Mouse (Mus musculus) forebrain, embryonic 12.5 days (tissue): ENCODE measurements around the gene Fbln1. TPM values are rescaled to one million over a fixed set of nuclear protein-coding genes. Genes with fewer than 3 reads are reported as not detected.

Experiments
- ATAC-seq: fragments of 200-750 bp; cut with Nextera tagmentation; 2 replicates; pipeline ENCODE4 v1.8.0; 2017; ENCODE audit warnings: moderate TSS enrichment; ENCODE audit not compliant: low FRiP score
- H3K27ac ChIP-seq: fragments of 300-500 bp; sonication (generic); 2 replicates; pipeline ENCODE4 v1.5.1; 2016; ENCODE audit warnings: mild to moderate bottlenecking
- H3K27me3 ChIP-seq: fragments of 300-500 bp; sonication (generic); 2 replicates; pipeline ENCODE4 v1.6.1; 2016; ENCODE audit warnings: mild to moderate bottlenecking
- H3K36me3 ChIP-seq: fragments of 300-500 bp; sonication (generic); replicated peaks from 2 replicates; pipeline ENCODE4 v1.6.1; 2016; ENCODE audit warnings: mild to moderate bottlenecking
- H3K4me1 ChIP-seq: fragments of 300-500 bp; sonication (generic); 2 replicates; pipeline ENCODE4 v1.6.1; 2016
- H3K4me2 ChIP-seq: fragments of 300-500 bp; sonication (generic); 2 replicates; pipeline ENCODE4 v1.6.1; 2016; ENCODE audit warnings: mild to moderate bottlenecking, moderate library complexity
- H3K4me3 ChIP-seq: fragments of 300-500 bp; sonication (generic); replicated peaks from 2 replicates; pipeline ENCODE4 v1.5.1; 2016; ENCODE audit warnings: mild to moderate bottlenecking
- H3K9ac ChIP-seq: fragments of 300-500 bp; sonication (generic); 2 replicates; pipeline ENCODE4 v1.6.1; 2016; ENCODE audit warnings: mild to moderate bottlenecking
- H3K9me3 ChIP-seq: fragments of 300-500 bp; sonication (generic); 2 replicates; pipeline ENCODE4 v1.6.1; 2016
- whole genome bisulfite sequencing: fragments of 180-500 bp; shearing (Covaris S2); methylation state at CpG from one replicate; pipeline ENCODE4 v1.1.7; 2016; 5-methylcytosine and 5-hydroxymethylcytosine counted together
- polyA plus RNA-seq: library from polyadenylated mRNA; unstranded; fragments of >200 nt; fragmentation: Nextera tagmentation; extraction: Ambion mirVana; gene quantifications from 2 replicates; pipeline ENCODE4 v1.2.1, GENCODE M21; 2016

Fbln1 gene
- polyA plus RNA-seq, 1 experiment from 2014 or later: 112 TPM

DNA sequence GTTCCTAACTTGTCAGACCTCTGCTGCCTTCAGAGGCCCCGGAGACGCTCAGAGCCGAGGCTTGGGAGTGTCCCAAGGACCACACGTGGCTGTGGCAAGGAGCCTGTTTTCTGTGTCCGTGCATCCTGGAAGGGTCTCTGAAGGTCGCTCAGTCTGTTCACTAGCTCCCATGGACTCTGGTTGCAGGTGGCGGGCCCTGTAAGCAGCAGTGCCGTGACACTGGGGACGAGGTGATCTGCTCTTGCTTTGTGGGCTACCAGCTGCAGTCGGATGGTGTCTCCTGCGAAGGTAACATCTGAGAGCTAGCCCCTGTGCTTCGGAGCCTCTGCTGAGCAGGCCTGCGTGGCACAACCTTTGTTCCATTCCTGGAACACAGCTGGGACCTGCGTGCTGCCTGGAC is 24.9 kb downstream of the Fbln1 start:
- Histone ChIP-seq H3K4me2 (no peak overlapping the region), H3K4me1 (no peaks in the 10 kb centered on the region), H3K9me3 (no peaks in the 10 kb centered on the region), H3K27ac (no peak overlapping the region), H3K27me3 (no peaks in the 10 kb centered on the region), H3K4me3 (no peak overlapping the region), H3K9ac (no peak overlapping the region), H3K36me3 (peaks cover 75% of the 10 kb centered on the region)
- ATAC-seq: no peak
- 93% methylated on average over 14 of the region's 14 CpGs for WGBS

DNA sequence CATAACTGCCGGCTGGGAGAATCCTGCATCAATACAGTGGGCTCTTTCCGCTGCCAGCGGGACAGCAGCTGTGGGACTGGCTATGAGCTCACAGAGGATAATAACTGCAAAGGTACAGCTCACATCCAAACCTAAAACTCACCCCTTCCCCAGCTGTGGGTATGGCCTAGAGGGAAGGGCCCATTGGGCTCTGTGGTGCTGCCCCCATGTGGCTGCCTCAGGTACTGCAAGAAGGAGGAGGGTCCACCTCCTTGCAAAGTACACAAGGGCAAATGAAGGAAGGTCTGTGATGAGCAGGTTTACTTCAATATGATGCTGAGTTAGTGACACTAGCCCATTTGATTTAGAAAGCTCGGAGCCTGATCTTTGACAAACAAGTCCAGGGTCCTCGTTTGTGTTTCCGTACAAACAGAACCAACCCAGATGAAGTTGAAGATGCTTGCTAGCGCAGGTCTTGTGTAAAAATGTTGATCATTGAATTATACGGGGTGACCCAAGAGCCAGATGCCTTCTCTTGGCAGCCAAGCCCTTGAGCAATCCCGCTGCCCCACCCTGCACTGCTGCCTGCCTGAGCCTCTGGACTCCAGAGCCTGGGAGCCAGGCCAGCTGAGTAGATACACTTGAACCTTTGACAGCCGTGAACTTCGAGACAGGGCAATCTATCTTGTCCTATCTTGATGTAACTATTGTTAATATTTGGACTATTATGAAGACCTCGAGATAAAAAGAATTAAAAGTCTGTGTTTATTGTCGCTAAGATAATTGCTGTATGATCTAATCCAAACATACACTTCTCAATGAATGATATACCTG is 25.9 kb downstream of the Fbln1 start:
- 86% methylated on average over 13 of the region's 13 CpGs for WGBS
- no peak overlapping the region for H3K4me2 ChIP-seq
- no peak overlapping the region for H3K4me3 ChIP-seq
- no peak overlapping the region for H3K27ac ChIP-seq
- 0 out of 2 replicates have a peak, but pooled peaks have one; percentile 33 for ATAC-seq
- no peak overlapping the region for H3K9ac ChIP-seq
- no peaks in the 10 kb centered on the region for H3K27me3 ChIP-seq
- H3K4me1 ChIP-seq: no peaks in the 10 kb centered on the region
- no peaks in the 10 kb centered on the region for H3K9me3 ChIP-seq
- peaks cover 75% of the 10 kb centered on the region for H3K36me3 ChIP-seq

DNA sequence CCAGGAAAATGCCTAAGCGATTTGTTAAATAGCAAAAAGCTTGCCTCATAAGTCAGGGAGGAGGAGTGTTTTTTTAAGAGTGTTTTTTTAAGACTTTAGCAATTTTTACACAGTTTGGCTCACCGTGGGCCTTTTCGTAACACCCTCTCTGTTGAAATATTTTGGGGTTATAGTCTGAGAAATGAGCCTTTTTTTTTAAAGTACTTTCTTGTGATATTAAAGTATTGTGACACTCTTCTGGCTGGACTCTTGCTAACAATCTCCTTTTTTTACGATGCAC is 26.4 kb downstream of the Fbln1 start:
- H3K4me1 ChIP-seq: no peaks in the 10 kb centered on the region
- no peak overlapping the region for H3K27ac ChIP-seq
- ATAC-seq: no peak
- 94% methylated on average over 4 of the region's 4 CpGs for WGBS
- H3K36me3 ChIP-seq: peaks cover 75% of the 10 kb centered on the region
- H3K9ac ChIP-seq: no peak overlapping the region
- H3K9me3 ChIP-seq: no peaks in the 10 kb centered on the region
- H3K4me2 ChIP-seq: no peak overlapping the region
- no peak overlapping the region for H3K4me3 ChIP-seq
- no peaks in the 10 kb centered on the region for H3K27me3 ChIP-seq

DNA sequence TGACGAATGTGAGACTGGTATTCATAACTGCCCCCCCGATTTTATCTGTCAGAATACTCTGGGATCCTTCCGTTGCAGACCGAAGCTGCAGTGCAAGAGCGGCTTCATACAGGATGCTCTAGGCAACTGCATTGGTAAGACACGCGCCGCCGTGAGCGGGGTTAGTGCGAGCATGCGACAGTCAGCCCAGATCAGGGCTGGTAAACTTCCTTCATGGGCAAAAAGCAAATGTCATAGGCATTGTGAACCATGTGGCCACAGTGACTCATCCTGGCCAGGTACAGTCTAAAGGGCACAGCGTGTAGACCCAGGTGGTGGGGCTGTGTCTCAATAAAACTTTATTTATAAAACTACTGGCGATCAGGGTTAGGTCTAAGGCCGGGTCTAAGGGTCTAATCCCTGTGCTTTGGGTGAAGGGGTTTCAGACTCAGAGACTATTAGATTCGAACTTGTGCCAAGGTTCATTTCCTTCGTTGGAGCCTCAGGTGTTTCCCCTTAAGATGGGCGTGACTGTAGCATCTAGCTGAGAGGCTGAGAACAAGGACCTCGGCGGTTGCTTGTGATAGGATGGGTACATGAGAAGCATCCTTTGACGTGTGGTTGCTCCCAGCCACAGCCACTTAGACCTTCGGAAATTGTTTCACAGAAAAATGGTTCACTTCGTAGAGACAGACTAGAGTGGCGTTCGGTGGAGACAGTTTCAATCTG is 26.9 kb downstream of the Fbln1 start:
- H3K27me3 ChIP-seq: no peaks in the 10 kb centered on the region
- WGBS: 96% methylated on average over 25 of the region's 25 CpGs
- H3K4me2 ChIP-seq: no peak overlapping the region
- no peak for ATAC-seq
- H3K4me3 ChIP-seq: no peak overlapping the region
- no peaks in the 10 kb centered on the region for H3K4me1 ChIP-seq
- H3K9ac ChIP-seq: no peak overlapping the region
- H3K36me3 ChIP-seq: peaks cover 78% of the 10 kb centered on the region
- no peak overlapping the region for H3K27ac ChIP-seq
- H3K9me3 ChIP-seq: no peaks in the 10 kb centered on the region

DNA sequence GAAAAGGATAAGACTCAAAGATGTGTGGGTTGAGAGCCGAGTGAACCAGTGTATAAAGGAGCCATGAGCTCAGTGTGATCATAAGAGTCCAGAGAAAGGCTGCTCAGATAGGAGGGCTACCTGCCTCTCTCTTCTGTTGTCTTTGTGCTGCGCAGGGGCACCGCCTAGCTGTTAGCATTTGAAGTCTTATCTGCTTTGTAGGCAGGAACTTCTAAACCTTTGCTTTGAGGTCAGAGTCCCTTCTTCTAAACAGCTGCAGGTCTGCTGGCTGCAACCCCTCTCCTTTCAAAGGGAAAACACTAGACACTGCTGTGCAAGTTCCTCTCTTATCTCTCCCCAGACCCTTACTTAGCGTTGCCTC is 27.5 kb downstream of the Fbln1 start:
- Histone ChIP-seq H3K27ac (no peak overlapping the region), H3K4me2 (no peak overlapping the region), H3K36me3 (peaks cover 80% of the 10 kb centered on the region), H3K9me3 (no peaks in the 10 kb centered on the region), H3K9ac (no peak overlapping the region), H3K4me3 (no peak overlapping the region), H3K4me1 (no peaks in the 10 kb centered on the region), H3K27me3 (no peaks in the 10 kb centered on the region)
- ATAC-seq: no peak
- WGBS: 89% methylated on average over 4 of the region's 4 CpGs

DNA sequence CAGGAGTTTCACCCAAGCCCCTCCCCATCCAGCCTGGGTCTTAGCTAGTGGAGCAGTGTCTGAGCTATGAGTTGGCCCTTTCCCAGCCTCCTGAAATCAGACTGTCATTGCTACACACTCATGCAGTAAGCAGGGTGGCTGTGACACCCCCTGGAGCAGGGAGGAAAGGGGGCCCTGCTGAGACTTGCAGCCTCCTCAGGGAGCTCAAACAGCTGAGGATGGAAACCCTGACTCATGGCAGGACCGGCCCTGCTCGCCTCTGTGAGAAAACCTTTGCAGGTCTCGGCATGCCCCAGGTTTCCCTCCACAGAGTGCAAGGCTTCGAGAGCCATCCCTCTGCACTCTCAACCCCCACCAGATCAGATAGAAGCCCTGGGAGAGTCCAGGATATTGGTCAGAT is 27.9 kb downstream of the Fbln1 start:
- Histone ChIP-seq H3K4me1 (no peaks in the 10 kb centered on the region), H3K4me2 (no peak overlapping the region), H3K9ac (no peak overlapping the region), H3K36me3 (peaks cover 80% of the 10 kb centered on the region), H3K27me3 (no peaks in the 10 kb centered on the region), H3K4me3 (no peak overlapping the region), H3K9me3 (no peaks in the 10 kb centered on the region), H3K27ac (no peak overlapping the region)
- ATAC-seq: no peak
- 90% methylated on average over 4 of the region's 4 CpGs for WGBS

DNA sequence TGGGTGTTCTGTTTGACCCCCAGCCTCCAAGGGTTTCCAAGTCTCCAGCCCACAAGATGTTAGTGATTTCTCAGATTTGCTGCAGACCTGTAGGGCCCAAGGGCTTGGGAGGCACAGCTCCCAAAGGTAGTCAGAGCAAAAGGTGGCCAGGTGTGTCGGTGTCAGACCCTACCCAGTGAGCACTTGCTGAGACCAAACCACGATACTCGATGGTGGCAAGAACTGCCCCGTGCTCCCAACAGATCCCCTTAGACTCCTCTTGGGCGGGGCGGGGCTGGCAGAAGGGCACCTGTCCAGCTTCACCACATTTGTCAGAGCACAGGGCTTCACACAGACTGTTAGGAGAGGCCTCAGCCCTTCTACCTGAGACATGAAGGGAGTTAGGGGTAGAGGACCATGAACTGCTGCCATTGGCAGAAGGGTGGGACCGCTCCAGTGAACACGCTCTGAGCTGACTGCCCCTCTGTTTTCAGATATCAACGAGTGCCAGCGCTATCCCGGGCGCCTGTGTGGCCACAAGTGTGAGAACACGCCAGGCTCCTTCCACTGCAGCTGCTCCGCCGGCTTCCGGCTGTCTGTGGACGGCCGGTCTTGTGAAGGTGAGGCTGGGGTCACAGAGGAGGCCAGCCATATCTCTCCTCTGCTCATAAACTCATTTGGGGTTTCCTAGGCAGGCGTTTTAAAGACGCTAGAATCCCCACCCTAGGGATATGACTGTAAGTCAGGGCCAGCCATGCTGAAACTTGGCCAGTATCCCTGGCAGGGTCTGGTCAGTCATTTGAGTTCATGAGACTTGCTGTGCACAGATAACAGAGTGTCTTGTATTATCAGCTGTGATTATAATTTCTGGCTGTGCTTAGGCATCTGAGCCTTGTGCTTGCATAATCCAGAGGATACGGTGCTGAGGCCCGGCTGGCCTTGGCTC is 33.3 kb downstream of the Fbln1 start:
- no peak overlapping the region for H3K27ac ChIP-seq
- no peaks in the 10 kb centered on the region for H3K27me3 ChIP-seq
- H3K4me2 ChIP-seq: no peak overlapping the region
- no peak overlapping the region for H3K4me3 ChIP-seq
- WGBS: 94% methylated on average over 22 of the region's 22 CpGs
- no peak for ATAC-seq
- H3K9me3 ChIP-seq: no peaks in the 10 kb centered on the region
- H3K36me3 ChIP-seq: peaks cover 89% of the 10 kb centered on the region
- H3K4me1 ChIP-seq: no peaks in the 10 kb centered on the region
- H3K9ac ChIP-seq: no peak overlapping the region

DNA sequence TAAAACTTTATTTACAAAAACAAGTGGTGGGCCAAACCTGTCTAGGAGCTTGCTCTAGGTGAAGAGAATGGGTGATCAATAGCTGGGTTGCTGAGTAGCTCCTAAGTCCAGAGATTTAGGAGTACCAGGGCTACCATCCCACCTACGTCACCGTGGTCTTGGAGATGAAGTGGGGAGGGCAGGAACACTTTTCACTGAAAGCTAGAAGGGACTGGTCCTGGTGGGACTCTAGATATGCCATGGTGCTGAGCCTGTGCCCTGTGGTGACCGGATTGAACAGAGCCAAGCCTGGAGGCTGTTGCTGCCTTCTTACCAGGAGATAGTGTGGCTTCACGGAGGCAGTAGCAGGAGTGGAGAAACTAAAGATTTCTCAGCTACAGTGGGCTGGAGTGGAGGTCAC is 34.3 kb downstream of the Fbln1 start:
- H3K36me3 ChIP-seq: peaks cover 94% of the 10 kb centered on the region
- no peak overlapping the region for H3K27ac ChIP-seq
- no peak overlapping the region for H3K9ac ChIP-seq
- H3K27me3 ChIP-seq: no peaks in the 10 kb centered on the region
- no peak overlapping the region for H3K4me3 ChIP-seq
- no peak for ATAC-seq
- no peaks in the 10 kb centered on the region for H3K4me1 ChIP-seq
- WGBS: 95% methylated on average over 4 of the region's 4 CpGs
- H3K9me3 ChIP-seq: no peaks in the 10 kb centered on the region
- no peak overlapping the region for H3K4me2 ChIP-seq

DNA sequence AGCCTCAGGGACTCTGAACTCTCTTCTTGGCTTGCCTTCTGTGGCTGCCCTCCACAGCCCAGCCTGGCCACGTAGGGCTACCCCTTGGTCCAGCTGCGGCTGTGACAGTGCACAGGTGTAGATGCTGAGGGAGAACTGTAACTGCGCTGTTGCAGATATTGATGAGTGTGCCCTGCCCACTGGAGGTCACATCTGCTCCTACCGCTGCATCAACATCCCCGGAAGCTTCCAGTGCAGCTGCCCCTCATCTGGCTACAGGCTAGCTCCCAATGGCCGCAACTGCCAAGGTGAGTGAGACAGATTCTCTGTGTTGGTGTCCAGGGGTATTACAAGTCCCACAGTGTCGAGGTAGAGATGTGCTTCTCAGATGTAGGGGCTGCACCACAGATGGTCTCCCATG is 36.1 kb downstream of the Fbln1 start:
- Histone ChIP-seq H3K36me3 (peaks cover 98% of the 10 kb centered on the region), H3K9ac (no peak overlapping the region), H3K4me1 (no peaks in the 10 kb centered on the region), H3K4me2 (no peak overlapping the region), H3K27ac (no peak overlapping the region), H3K27me3 (no peaks in the 10 kb centered on the region), H3K4me3 (no peak overlapping the region), H3K9me3 (no peaks in the 10 kb centered on the region)
- ATAC-seq: no peak
- 95% methylated on average over 7 of the region's 7 CpGs for WGBS

DNA sequence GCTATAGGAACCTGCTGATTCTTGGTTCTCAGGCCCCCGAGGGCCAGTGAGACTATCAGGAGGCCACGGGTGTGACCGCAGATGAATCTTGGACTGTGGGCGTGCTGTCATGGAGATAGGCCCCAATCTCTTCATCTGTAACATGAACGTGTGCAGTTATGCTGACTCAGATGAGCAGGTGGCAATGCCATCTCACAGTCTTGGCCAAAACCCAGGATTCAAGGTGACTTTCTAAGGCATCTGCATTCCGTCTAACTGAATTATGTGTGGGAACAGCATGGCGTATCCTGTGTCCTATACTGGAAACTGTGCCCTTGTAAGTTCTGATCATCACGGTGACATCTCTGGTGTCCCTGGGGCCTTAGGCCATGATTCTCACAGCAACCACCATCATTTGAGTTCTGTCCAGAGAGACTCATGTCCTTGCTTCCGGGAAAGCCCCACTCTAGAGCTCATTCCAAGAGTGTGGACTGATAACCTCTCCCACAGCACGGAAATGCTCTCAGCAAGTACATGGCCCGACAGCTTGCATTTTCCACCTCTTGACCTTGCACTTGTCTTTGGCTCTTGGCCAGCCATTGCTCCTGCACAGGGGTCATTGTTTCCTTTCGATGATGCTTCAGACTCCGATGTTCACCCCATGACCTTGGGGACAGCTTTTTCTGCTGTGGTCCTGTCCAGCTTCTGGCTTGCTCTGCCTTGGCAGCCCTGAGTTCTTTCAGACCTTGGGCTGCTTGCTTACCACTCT is 38.8 kb downstream of the Fbln1 start:
- peaks cover 76% of the 10 kb centered on the region for H3K36me3 ChIP-seq
- H3K4me2 ChIP-seq: no peak overlapping the region
- no peak overlapping the region for H3K9ac ChIP-seq
- no peak overlapping the region for H3K27ac ChIP-seq
- H3K9me3 ChIP-seq: no peaks in the 10 kb centered on the region
- H3K4me3 ChIP-seq: no peak overlapping the region
- WGBS: 94% methylated on average over 13 of the region's 13 CpGs
- no peaks in the 10 kb centered on the region for H3K27me3 ChIP-seq
- no peak for ATAC-seq
- no peaks in the 10 kb centered on the region for H3K4me1 ChIP-seq

DNA sequence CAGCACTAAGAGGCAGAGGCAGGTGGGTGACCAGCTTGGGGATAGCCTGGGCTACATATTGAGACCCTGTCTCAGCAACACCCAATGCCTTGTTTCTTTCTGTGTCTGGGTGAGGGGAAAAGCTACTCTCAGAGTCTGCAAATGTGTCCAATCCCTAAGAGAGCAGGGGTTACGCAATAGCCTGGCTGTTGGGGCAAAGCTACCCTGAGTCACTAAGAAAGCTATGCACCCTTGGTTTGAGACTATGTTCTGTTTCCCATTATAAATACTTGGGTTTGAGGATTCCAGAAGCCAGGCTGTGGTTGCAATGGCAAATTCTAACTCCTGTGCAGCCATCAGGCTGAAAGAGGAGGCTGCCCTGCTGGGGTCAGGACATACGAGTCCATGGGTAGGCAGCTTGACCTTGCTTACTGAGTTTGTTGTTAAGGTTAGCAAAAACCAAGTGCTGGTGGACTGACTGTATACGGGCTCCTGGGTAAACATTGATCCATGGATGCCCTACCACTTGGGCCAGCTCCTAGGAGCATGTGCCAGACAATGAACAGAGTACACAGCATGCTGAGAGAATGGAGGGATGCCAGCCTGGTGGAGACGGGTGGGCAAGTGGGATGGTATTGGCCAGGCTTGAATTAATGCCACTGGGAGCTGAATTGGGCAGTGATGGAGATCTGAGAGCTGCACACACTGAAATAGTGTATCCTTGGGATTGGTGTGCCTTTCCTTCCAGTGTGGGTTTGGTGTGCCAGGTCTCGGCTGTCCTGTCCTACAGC is 39.7 kb downstream of the Fbln1 start:
- no peak for ATAC-seq
- no peak overlapping the region for H3K4me2 ChIP-seq
- no peak overlapping the region for H3K27ac ChIP-seq
- peaks cover 71% of the 10 kb centered on the region for H3K36me3 ChIP-seq
- H3K9me3 ChIP-seq: no peaks in the 10 kb centered on the region
- 92% methylated on average over 5 of the region's 5 CpGs for WGBS
- H3K4me1 ChIP-seq: no peaks in the 10 kb centered on the region
- H3K27me3 ChIP-seq: no peaks in the 10 kb centered on the region
- no peak overlapping the region for H3K4me3 ChIP-seq
- H3K9ac ChIP-seq: no peak overlapping the region
